Mouse (Mus musculus) hindbrain, postnatal 0 days (tissue): ENCODE data around the gene Fbxw5. TPM values are rescaled to one million over a fixed set of nuclear protein-coding genes. Genes with fewer than 3 reads are reported as not detected.
A peak's percentile ranks its signal among the peaks of the same experiment; 100 is the strongest.

Experiments used
- ATAC-seq: fragments of 200-750 bp; cut with Nextera tagmentation; 2 replicates; pipeline ENCODE4 v1.8.0; 2017; ENCODE audit warnings: mild to moderate bottlenecking, moderate TSS enrichment, moderate library complexity
- DNase-seq: peaks from one replicate; pipeline ENCODE4 v3.0.0-alpha.2; 2015; ENCODE audit warnings: low spot score
- H3K27ac ChIP-seq: fragments of 300-500 bp; sonication (generic); 2 replicates; pipeline ENCODE4 v1.5.1; 2014; ENCODE audit warnings: mild to moderate bottlenecking
- H3K27me3 ChIP-seq: fragments of 300-500 bp; sonication (generic); 2 replicates; pipeline ENCODE4 v1.6.1; 2014; ENCODE audit warnings: low read length, mixed read lengths; ENCODE audit not compliant: insufficient read depth
- H3K36me3 ChIP-seq: fragments of 300-500 bp; sonication (generic); 2 replicates; pipeline ENCODE4 v1.6.1; 2014; ENCODE audit warnings: low read length, mixed read lengths; ENCODE audit not compliant: insufficient read depth
- H3K4me1 ChIP-seq: fragments of 300-500 bp; sonication (generic); 2 replicates; pipeline ENCODE4 v1.6.1; 2014; ENCODE audit warnings: antibody characterized with exemption, low read length, mixed read lengths; ENCODE audit not compliant: insufficient read depth
- H3K4me2 ChIP-seq: fragments of 300-500 bp; sonication (generic); 2 replicates; pipeline ENCODE4 v1.6.1; 2014; ENCODE audit warnings: low read depth, mild to moderate bottlenecking, low read length, moderate library complexity, mixed read lengths
- H3K4me3 ChIP-seq: fragments of 300-500 bp; sonication (generic); 2 replicates; pipeline ENCODE4 v1.5.1; 2014; ENCODE audit warnings: low read length
- H3K9ac ChIP-seq: fragments of 300-500 bp; sonication (generic); replicated peaks from 2 replicates; pipeline ENCODE4 v1.6.1; 2014; ENCODE audit warnings: mild to moderate bottlenecking, low read length, moderate library complexity, mixed read lengths
- H3K9me3 ChIP-seq: fragments of 300-500 bp; sonication (generic); 2 replicates; pipeline ENCODE4 v1.6.1; 2016; ENCODE audit warnings: low read length, mixed read lengths
- CTCF ChIP-seq: IDR thresholded peaks from 2 replicates; pipeline ENCODE4 v1.5.1; 2016; ENCODE audit warnings: antibody characterized with exemption, control low read depth, low read depth
- WGBS: fragments of 180-500 bp; shearing (Covaris S2); extraction: QIAGEN DNeasy Blood & Tissue Kit; methylation state at CpG from one replicate; pipeline ENCODE4 v1.1.7; 2014; 5-methylcytosine and 5-hydroxymethylcytosine counted together
- polyA plus RNA-seq: library from polyadenylated mRNA; unstranded; fragments of >200 nt; fragmentation: Nextera tagmentation; extraction: Ambion mirVana; gene quantifications from 2 replicates; pipeline ENCODE4 v1.2.1, GENCODE M21; 2015
- total RNA-seq: library from RNA; depleted of rRNA; stranded (reverse); fragments of >200 nt; gene quantifications from 2 replicates; pipeline ENCODE4 v1.2.3, GENCODE M21; 2014

Fbxw5 gene
- total and polyA plus RNA-seq, 2 experiments from 2014 or later = 102 to 140 TPM

DNA sequence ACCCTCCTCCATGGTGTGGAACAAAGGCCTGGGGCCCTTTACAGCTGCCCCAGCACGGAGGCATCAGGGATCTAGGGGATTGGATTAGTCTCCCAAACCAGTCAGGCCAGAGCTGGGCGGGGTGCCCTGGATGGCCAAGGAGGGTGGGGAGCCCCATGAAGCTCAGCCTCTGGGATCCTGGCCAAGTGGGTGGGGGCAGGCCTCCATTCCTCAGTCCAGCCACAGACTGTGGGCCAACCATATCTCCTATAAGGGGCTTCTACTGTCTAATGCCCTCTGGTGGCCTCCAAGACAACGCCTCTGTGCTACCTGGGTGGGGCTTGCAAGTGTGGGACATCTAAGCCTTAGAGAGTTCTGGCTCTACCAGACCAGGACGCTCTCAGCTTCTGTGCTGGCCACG, 41.6 kb upstream of the Fbxw5 start:
- H3K36me3 ChIP-seq = peaks cover 18% of the 10 kb centered on the region; the same call in 1 of the 2 replicates
- no peak overlapping the region for H3K4me3 ChIP-seq
- ATAC-seq (no peak), DNase-seq (no peak)
- peaks cover 17% of the 10 kb centered on the region for H3K4me1 ChIP-seq
- H3K9ac ChIP-seq = 0 out of 2 replicates have a peak overlapping the region, but pooled peaks have one; percentile 70
- 78% methylated on average over 5 of the region's 5 CpGs for WGBS
- no peak overlapping the region for H3K4me2 ChIP-seq
- no peaks in the 10 kb centered on the region for H3K9me3 ChIP-seq
- H3K27ac ChIP-seq = peak overlapping the region; percentile 45; the same call in 1 of the 2 replicates
- TF ChIP-seq CTCF = peak; percentile 23; the same call in 1 of the 2 replicates
- no peaks in the 10 kb centered on the region for H3K27me3 ChIP-seq

DNA sequence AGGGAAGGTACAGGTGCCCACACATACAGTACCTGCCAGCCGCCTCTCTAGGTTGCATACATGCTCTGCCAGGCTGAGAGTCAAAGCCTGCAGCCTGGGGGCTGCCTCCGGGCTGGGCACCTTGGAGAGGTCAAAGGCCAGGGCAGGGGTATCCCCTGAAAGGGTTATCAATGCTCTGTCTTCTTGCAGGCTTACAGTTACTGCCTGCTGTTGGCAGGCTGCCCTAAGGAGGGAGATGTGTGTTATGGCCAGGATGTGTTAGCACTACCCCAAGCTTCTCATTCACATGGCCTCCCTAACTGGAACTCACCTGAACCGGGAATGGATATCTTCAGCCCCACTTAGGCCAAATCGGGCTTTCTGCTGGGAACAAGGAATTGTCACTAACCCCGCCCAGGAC, 40.4 kb upstream of the Fbxw5 start:
- TF ChIP-seq CTCF = no peak
- H3K9me3 ChIP-seq = no peaks in the 10 kb centered on the region
- peak overlapping the region; percentile 72 for H3K4me3 ChIP-seq
- peak overlapping the region; percentile 94 for H3K27ac ChIP-seq
- ATAC-seq (peak; percentile 22), DNase-seq (peak; percentile 60)
- peaks cover 17% of the 10 kb centered on the region for H3K4me1 ChIP-seq
- no peaks in the 10 kb centered on the region for H3K27me3 ChIP-seq
- H3K9ac ChIP-seq = peak overlapping the region; percentile 70
- peaks cover 18% of the 10 kb centered on the region; the same call in 1 of the 2 replicates for H3K36me3 ChIP-seq
- peak overlapping the region; percentile 75 for H3K4me2 ChIP-seq
- WGBS = 22% methylated on average over 5 of the region's 5 CpGs

GRCm38 (mm10) chr2:25460551-25461309, 39.8 kb upstream of the Fbxw5 start, which contains the start of gene Paxx:
Gene Paxx, minus strand, starts transcription at chr2:25461094.
- Histone ChIP-seq H3K27me3 (no peaks in the 10 kb centered on the region), H3K9me3 (no peaks in the 10 kb centered on the region), H3K4me2 (peak within 1 kb of the TSS; percentile 75), H3K4me3 (peak within 1 kb of the TSS; percentile 72), H3K36me3 (peaks cover 18% of the 10 kb centered on the region; the same call in 1 of the 2 replicates), H3K4me1 (peaks cover 17% of the 10 kb centered on the region), H3K9ac (peak within 1 kb of the TSS; percentile 70), H3K27ac (peak within 1 kb of the TSS; percentile 94)
- peak; percentile 89 for ATAC-seq
- peak; percentile 96 for DNase-seq
- TF ChIP-seq CTCF = no peak
- under 1% methylated on average over 48 of the region's 48 CpGs for WGBS

DNA sequence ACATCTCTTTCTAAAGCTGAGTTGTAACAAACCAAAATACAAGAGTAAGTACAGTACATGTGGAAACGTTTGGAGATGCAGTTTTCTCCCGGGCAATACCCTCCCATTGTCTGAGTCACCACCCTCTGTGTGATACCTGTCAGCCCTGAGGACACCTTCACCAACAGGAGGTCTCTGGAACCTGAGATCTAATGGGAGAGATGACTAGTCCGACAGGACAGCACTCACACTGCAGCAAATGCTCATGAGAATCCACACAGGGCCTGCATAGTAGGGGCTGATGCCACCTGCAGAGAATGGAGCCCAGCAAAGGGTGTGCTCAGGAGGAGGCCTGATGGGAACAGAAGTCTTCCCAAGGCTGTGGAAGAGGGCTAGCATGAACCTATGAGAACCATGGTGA, 39.1 kb upstream of the Fbxw5 start:
- Histone ChIP-seq H3K4me3 (peak overlapping the region; percentile 72), H3K27ac (peak overlapping the region; percentile 94), H3K4me2 (peak overlapping the region; percentile 75), H3K36me3 (peaks cover 18% of the 10 kb centered on the region; the same call in 1 of the 2 replicates), H3K9me3 (no peaks in the 10 kb centered on the region), H3K27me3 (no peaks in the 10 kb centered on the region), H3K4me1 (peaks cover 17% of the 10 kb centered on the region), H3K9ac (peak overlapping the region; percentile 70)
- ATAC-seq (0 out of 2 replicates have a peak, but pooled peaks have one; percentile 0), DNase-seq (no peak)
- 23% methylated on average over 3 of the region's 3 CpGs for WGBS
- no peak for TF ChIP-seq CTCF

GRCm38 (mm10) chr2:25463630-25464029, 36.9 kb upstream of the Fbxw5 start:
- no peak for TF ChIP-seq CTCF
- DNase-seq (no peak), ATAC-seq (no peak)
- Histone ChIP-seq H3K9ac (no peak overlapping the region), H3K36me3 (peaks cover 8% of the 10 kb centered on the region; the same call in 1 of the 2 replicates), H3K4me3 (no peak overlapping the region), H3K9me3 (no peaks in the 10 kb centered on the region), H3K4me1 (peaks cover 17% of the 10 kb centered on the region), H3K27me3 (no peaks in the 10 kb centered on the region), H3K4me2 (no peak overlapping the region), H3K27ac (no peak overlapping the region)
- 91% methylated on average over 3 of the region's 3 CpGs for WGBS

DNA sequence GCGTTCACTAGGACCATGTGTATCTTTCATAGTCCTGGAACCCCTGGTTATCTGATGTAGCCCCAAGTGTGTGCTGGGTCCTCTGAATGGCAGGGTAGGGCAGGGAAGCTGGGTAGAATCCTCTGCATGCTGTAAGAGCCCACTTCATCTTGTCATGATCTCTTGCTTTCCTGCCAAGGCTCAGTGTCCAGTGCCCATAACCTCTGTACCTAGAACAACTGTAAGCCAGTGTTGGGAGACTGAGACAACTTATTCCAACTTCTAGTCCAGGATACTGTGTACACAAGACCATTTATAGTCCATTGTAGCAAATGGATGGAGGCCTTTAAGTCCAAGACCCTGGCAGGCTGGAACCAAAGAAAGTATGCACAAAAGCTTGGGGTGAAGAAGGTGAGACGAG, 35.3 kb upstream of the Fbxw5 start:
- 85% methylated on average over 2 of the region's 2 CpGs for WGBS
- Histone ChIP-seq H3K9me3 (no peaks in the 10 kb centered on the region), H3K9ac (no peak overlapping the region), H3K27me3 (no peaks in the 10 kb centered on the region), H3K27ac (peak overlapping the region; percentile 33; the same call in 1 of the 2 replicates), H3K4me2 (no peak overlapping the region), H3K4me1 (peaks cover 19% of the 10 kb centered on the region), H3K4me3 (no peak overlapping the region), H3K36me3 (no peaks in the 10 kb centered on the region)
- no peak for ATAC-seq
- DNase-seq = no peak
- no peak for TF ChIP-seq CTCF
